Mouse (Mus musculus) mouse trophoblast stem cell (cell line): ENCODE results near the gene Wipf1.

Experiments
- in situ Hi-C, 2 experiments: fragments of 300-500 bp; cut with MseI, MboI; formaldehyde crosslinking; loops; 2 replicates in 1 of 2; 3 replicates in 1 of 2; pipeline ENCODE4 v1.15.1; 2025

Gene Wipf1

GRCm38 (mm10) chr2:73435847-73436246 lies 93.7 kb downstream of the Wipf1 start:
- in situ Hi-C loops = no loop called here

GRCm38 (mm10) chr2:73431959-73432396 lies 97.6 kb downstream of the Wipf1 start:
- in situ Hi-C loops = no loop called here

- in situ Hi-C loops = no loop called here
These were observed 100.6 kb downstream of the Wipf1 start for GRCm38 (mm10) chr2:73428803-73429468.

GRCm38 (mm10) chr2:73427293-73427692 lies 102.2 kb downstream of the Wipf1 start:
- in situ Hi-C loops = no loop called here

GRCm38 (mm10) chr2:73425822-73426221 lies 103.7 kb downstream of the Wipf1 start:
- in situ Hi-C loops = no loop called here

- in situ Hi-C loops = no loop called here
These were observed 109.8 kb downstream of the Wipf1 start for GRCm38 (mm10) chr2:73419730-73420129.

- in situ Hi-C loops = no loop called here
These were observed 110.2 kb downstream of the Wipf1 start for GRCm38 (mm10) chr2:73419285-73419684.

- in situ Hi-C loops = no loop called here
These were observed 113.6 kb downstream of the Wipf1 start for GRCm38 (mm10) chr2:73415892-73416291.

GRCm38 (mm10) chr2:73410076-73410475 lies 119.5 kb downstream of the Wipf1 start:
- in situ Hi-C loops = no loop called here

- in situ Hi-C loops = no loop called here
These were observed 121.9 kb downstream of the Wipf1 start for GRCm38 (mm10) chr2:73407662-73408061.

- in situ Hi-C loops = no loop called here
These were observed 123.1 kb downstream of the Wipf1 start for GRCm38 (mm10) chr2:73406336-73406915.

- in situ Hi-C loops = no loop called here
These were observed 124.6 kb downstream of the Wipf1 start for GRCm38 (mm10) chr2:73404980-73405379.

GRCm38 (mm10) chr2:73404442-73404841 lies 125.1 kb downstream of the Wipf1 start:
- in situ Hi-C loops = no loop called here

- in situ Hi-C loops = no loop called here
These were observed 126.0 kb downstream of the Wipf1 start for GRCm38 (mm10) chr2:73403385-73404013.

- in situ Hi-C loops = no loop called here
These were observed 127.8 kb downstream of the Wipf1 start for GRCm38 (mm10) chr2:73401689-73402088.

- in situ Hi-C loops = no loop called here
These were observed 132.1 kb downstream of the Wipf1 start for GRCm38 (mm10) chr2:73397476-73397875.

GRCm38 (mm10) chr2:73396828-73397325 lies 132.7 kb downstream of the Wipf1 start:
- in situ Hi-C loops = no loop called here

- in situ Hi-C loops = no loop called here
These were observed 134.0 kb downstream of the Wipf1 start for GRCm38 (mm10) chr2:73395516-73395915.

GRCm38 (mm10) chr2:73394476-73394875 lies 135.1 kb downstream of the Wipf1 start:
- in situ Hi-C loops = no loop called here

- in situ Hi-C loops = no loop called here
These were observed 136.8 kb downstream of the Wipf1 start for GRCm38 (mm10) chr2:73392772-73393171.

- in situ Hi-C loops = no loop called here
These were observed 139.6 kb downstream of the Wipf1 start for GRCm38 (mm10) chr2:73389951-73390350.

GRCm38 (mm10) chr2:73387806-73388205 lies 141.7 kb downstream of the Wipf1 start:
- in situ Hi-C loops = no loop called here
